Mouse (Mus musculus) heart, adult 2 months (tissue): Measurements from ENCODE around the gene A630076J17Rik.

Experiments used
- CTCF ChIP-seq: fragments of 200-600 bp; IDR thresholded peaks from 2 replicates; pipeline ENCODE4 v1.8.1; 2022; ENCODE audit warnings: antibody characterized with exemption, mild to moderate bottlenecking, moderate library complexity
- EP300 ChIP-seq: fragments of 200-500 bp; IDR thresholded peaks from 2 replicates; pipeline ENCODE4 v1.6.1; 2011; ENCODE audit warnings: low read depth, low read length, control low read depth; ENCODE audit not compliant: insufficient read depth
- POLR2A ChIP-seq: fragments of 200-500 bp; IDR thresholded peaks from 2 replicates; pipeline ENCODE4 v1.6.1; 2011; ENCODE audit warnings: mild to moderate bottlenecking, low read depth, low read length, control low read depth; ENCODE audit not compliant: insufficient read depth

DNA sequence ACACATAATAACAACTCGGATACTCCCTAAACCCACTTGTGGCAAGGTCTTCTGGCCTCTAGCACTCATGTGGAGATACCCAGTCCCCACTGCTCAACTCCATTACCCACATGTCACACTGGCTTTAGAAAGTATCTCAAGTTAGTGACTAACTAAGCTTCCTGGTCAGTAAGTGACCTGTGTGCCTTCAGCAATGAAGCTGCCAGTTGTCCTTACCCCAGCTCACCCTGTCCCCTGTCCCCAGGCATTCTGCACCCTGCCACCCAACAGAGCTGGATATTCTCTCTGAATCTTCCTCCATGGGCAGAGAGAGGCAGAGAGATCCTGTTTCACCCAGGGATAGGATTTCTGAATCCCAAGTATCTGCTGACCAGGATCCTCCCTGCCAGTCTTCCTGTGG, 47.7 kb upstream of the A630076J17Rik start, which contains the start of gene Kcna10:
- no peak for TF ChIP-seq CTCF
- TF ChIP-seq POLR2A = no peak
- no peak for TF ChIP-seq EP300
